Mouse (Mus musculus) thymus, postnatal 14 days (tissue): Measurements from ENCODE around the gene Qpctl.
"Not testable (repeated sequence)": the region's sequence is repeated elsewhere in the genome, so short reads cannot be mapped to it uniquely, and the experiment has no call there.

Source experiments
- DNase-seq: peaks from one replicate; pipeline ENCODE4 v3.0.0; 2021

Gene Qpctl

GRCm38 (mm10) chr7:19162928-19163327, 13.8 kb upstream of the Qpctl start:
- no peak for DNase-seq

- DNase-seq = peak; percentile 17
These were observed 11.0 kb upstream of the Qpctl start for GRCm38 (mm10) chr7:19160115-19160514.

- no peak for DNase-seq
These were observed 10.3 kb upstream of the Qpctl start for GRCm38 (mm10) chr7:19159411-19159810.

GRCm38 (mm10) chr7:19158601-19159000, 9.5 kb upstream of the Qpctl start:
- no peak for DNase-seq

GRCm38 (mm10) chr7:19157160-19157800, 8.2 kb upstream of the Qpctl start:
- peak; percentile 99 for DNase-seq

- DNase-seq = peak; percentile 24
These were observed 6.9 kb upstream of the Qpctl start for GRCm38 (mm10) chr7:19155825-19156475.

GRCm38 (mm10) chr7:19154796-19155195, 5.7 kb upstream of the Qpctl start:
- no peak for DNase-seq

- not testable (repeated sequence) for DNase-seq
These were observed 2.0 kb upstream of the Qpctl start for GRCm38 (mm10) chr7:19151121-19151520.

- DNase-seq = peak; percentile 97
These were observed 535 bp upstream of the Qpctl start, which contains the start of gene Snrpd2 for GRCm38 (mm10) chr7:19149626-19150025. Gene Snrpd2 (plus strand): TSS chr7:19149722.

- DNase-seq = no peak
These were observed 764 bp downstream of the Qpctl start for GRCm38 (mm10) chr7:19148180-19148874.

- no peak for DNase-seq
These were observed 1.5 kb downstream of the Qpctl start for GRCm38 (mm10) chr7:19147497-19148045.

- no peak for DNase-seq
These were observed 2.3 kb downstream of the Qpctl start for GRCm38 (mm10) chr7:19146793-19147192.

GRCm38 (mm10) chr7:19137380-19137779, 11.7 kb downstream of the Qpctl start:
- peak; percentile 81 for DNase-seq

GRCm38 (mm10) chr7:19136673-19137334, 12.3 kb downstream of the Qpctl start:
- peak; percentile 35 for DNase-seq

- no peak for DNase-seq
These were observed 12.9 kb downstream of the Qpctl start for GRCm38 (mm10) chr7:19136168-19136567.

- DNase-seq = peak; percentile 95
These were observed 17.7 kb downstream of the Qpctl start for GRCm38 (mm10) chr7:19131324-19131848.

GRCm38 (mm10) chr7:19130657-19131056, 18.4 kb downstream of the Qpctl start:
- DNase-seq = peak; percentile 35

GRCm38 (mm10) chr7:19129396-19129795, 19.7 kb downstream of the Qpctl start:
- DNase-seq = no peak

GRCm38 (mm10) chr7:19127744-19128143, 21.3 kb downstream of the Qpctl start:
- no peak for DNase-seq

- DNase-seq = no peak
These were observed 24.4 kb downstream of the Qpctl start for GRCm38 (mm10) chr7:19124713-19125112.

GRCm38 (mm10) chr7:19121686-19122085, 27.4 kb downstream of the Qpctl start:
- DNase-seq = no peak

- peak; percentile 94 for DNase-seq
These were observed 29.3 kb downstream of the Qpctl start, which contains the start of gene Fbxo46 for GRCm38 (mm10) chr7:19119631-19120429. Gene Fbxo46 (plus strand): TSS chr7:19119859.
